Mouse (Mus musculus): ENCODE results near the gene Atad3a.
A peak's percentile ranks its signal among the peaks of the same experiment; 100 is the strongest.
"Not testable (repeated sequence)": the region's sequence is repeated elsewhere in the genome, so short reads cannot be mapped to it uniquely, and the experiment has no call there.

Atad3a gene

GRCm38 (mm10) chr4:155760613-155761355 is at the start of gene Atad3a:
Gene Atad3a, minus strand, starts transcription at chr4:155761093.
- no peaks in the 10 kb centered on the region for H3K27me3 ChIP-seq (ENCODE audit: control insufficient read depth, insufficient read depth, low read length, poor library complexity, severe bottlenecking)
- peak; percentile 97 for DNase-seq (ENCODE audit: low read depth, low spot score)
- peaks cover 5% of the 10 kb centered on the region; the same call in 1 of the 2 replicates for H3K36me3 ChIP-seq (ENCODE audit: control insufficient read depth, insufficient read depth, low read length, poor library complexity, severe bottlenecking)

- Histone ChIP-seq H3K27me3 (ENCODE audit: control insufficient read depth, insufficient read depth, low read length, poor library complexity, severe bottlenecking) (no peaks in the 10 kb centered on the region), H3K36me3 (ENCODE audit: control insufficient read depth, insufficient read depth, low read length, poor library complexity, severe bottlenecking) (peaks cover 6% of the 10 kb centered on the region)
- DNase-seq (ENCODE audit: low read depth, low spot score): no peak
Observed at GRCm38 (mm10) chr4:155807841-155808240, 46.9 kb upstream of the Atad3a start.

- peaks cover 2% of the 10 kb centered on the region for H3K36me3 ChIP-seq (ENCODE audit: control insufficient read depth, insufficient read depth, low read length, poor library complexity, severe bottlenecking)
- no peaks in the 10 kb centered on the region; the same call in 1 of the 2 replicates for H3K27me3 ChIP-seq (ENCODE audit: control insufficient read depth, insufficient read depth, low read length, poor library complexity, severe bottlenecking)
- DNase-seq (ENCODE audit: low read depth, low spot score): peak; percentile 96
Observed at GRCm38 (mm10) chr4:155803340-155804041, 42.6 kb upstream of the Atad3a start.

- Histone ChIP-seq H3K27me3 (ENCODE audit: control insufficient read depth, insufficient read depth, low read length, poor library complexity, severe bottlenecking) (no peaks in the 10 kb centered on the region; the same call in 1 of the 2 replicates), H3K36me3 (ENCODE audit: control insufficient read depth, insufficient read depth, low read length, poor library complexity, severe bottlenecking) (peaks cover 2% of the 10 kb centered on the region)
- peak; percentile 55 for DNase-seq (ENCODE audit: low read depth, low spot score)
Observed at GRCm38 (mm10) chr4:155802741-155803339, 41.9 kb upstream of the Atad3a start, which contains the start of gene Mrpl20. Gene Mrpl20, plus strand, starts transcription at chr4:155802878.

- Histone ChIP-seq H3K36me3 (ENCODE audit: control insufficient read depth, insufficient read depth, low read length, poor library complexity, severe bottlenecking) (no peaks in the 10 kb centered on the region; the same call in 1 of the 2 replicates), H3K27me3 (ENCODE audit: control insufficient read depth, insufficient read depth, low read length, poor library complexity, severe bottlenecking) (no peaks in the 10 kb centered on the region; the same call in 1 of the 2 replicates)
- DNase-seq (ENCODE audit: low read depth, low spot score): no peak
Observed at GRCm38 (mm10) chr4:155802075-155802474, 41.2 kb upstream of the Atad3a start.

- Histone ChIP-seq H3K36me3 (ENCODE audit: control insufficient read depth, insufficient read depth, low read length, poor library complexity, severe bottlenecking) (no peaks in the 10 kb centered on the region), H3K27me3 (ENCODE audit: control insufficient read depth, insufficient read depth, low read length, poor library complexity, severe bottlenecking) (peaks cover 3% of the 10 kb centered on the region; the same call in 1 of the 2 replicates)
- DNase-seq (ENCODE audit: low read depth, low spot score): no peak
Observed at GRCm38 (mm10) chr4:155793730-155794129, 32.8 kb upstream of the Atad3a start.

- Histone ChIP-seq H3K36me3 (ENCODE audit: control insufficient read depth, insufficient read depth, low read length, poor library complexity, severe bottlenecking) (no peaks in the 10 kb centered on the region), H3K27me3 (ENCODE audit: control insufficient read depth, insufficient read depth, low read length, poor library complexity, severe bottlenecking) (peaks cover 3% of the 10 kb centered on the region; the same call in 1 of the 2 replicates)
- DNase-seq (ENCODE audit: low read depth, low spot score): no peak
Observed at GRCm38 (mm10) chr4:155791240-155791933, 30.5 kb upstream of the Atad3a start.

- Histone ChIP-seq H3K27me3 (ENCODE audit: control insufficient read depth, insufficient read depth, low read length, poor library complexity, severe bottlenecking) (peaks cover 3% of the 10 kb centered on the region; the same call in 1 of the 2 replicates), H3K36me3 (ENCODE audit: control insufficient read depth, insufficient read depth, low read length, poor library complexity, severe bottlenecking) (no peaks in the 10 kb centered on the region)
Observed at GRCm38 (mm10) chr4:155790650-155791161, 29.8 kb upstream of the Atad3a start.

GRCm38 (mm10) chr4:155790021-155790489 is 29.2 kb upstream of the Atad3a start, which contains the start of gene Ankrd65:
Gene Ankrd65, plus strand, starts transcription at chr4:155790439.
- no peaks in the 10 kb centered on the region for H3K36me3 ChIP-seq (ENCODE audit: control insufficient read depth, insufficient read depth, low read length, poor library complexity, severe bottlenecking)
- H3K27me3 ChIP-seq (ENCODE audit: control insufficient read depth, insufficient read depth, low read length, poor library complexity, severe bottlenecking): peaks cover 3% of the 10 kb centered on the region; the same call in 1 of the 2 replicates
- no peak for DNase-seq (ENCODE audit: low read depth, low spot score)

More at GRCm38 (mm10) chr4:155790650-155791161, 29.8 kb upstream of the Atad3a start:
- DNase-seq (ENCODE audit: low read depth, low spot score): no peak

GRCm38 (mm10) chr4:155788833-155789232 is 27.9 kb upstream of the Atad3a start:
- not testable (repeated sequence) for H3K27me3 ChIP-seq (ENCODE audit: control insufficient read depth, insufficient read depth, low read length, poor library complexity, severe bottlenecking); H3K36me3 ChIP-seq (ENCODE audit: control insufficient read depth, insufficient read depth, low read length, poor library complexity, severe bottlenecking); DNase-seq (ENCODE audit: low read depth, low spot score)

GRCm38 (mm10) chr4:155788300-155788699 is 27.4 kb upstream of the Atad3a start:
- Histone ChIP-seq H3K27me3 (ENCODE audit: control insufficient read depth, insufficient read depth, low read length, poor library complexity, severe bottlenecking) (peaks cover 3% of the 10 kb centered on the region; the same call in 1 of the 2 replicates), H3K36me3 (ENCODE audit: control insufficient read depth, insufficient read depth, low read length, poor library complexity, severe bottlenecking) (no peaks in the 10 kb centered on the region)
- DNase-seq (ENCODE audit: low read depth, low spot score): no peak

- no peaks in the 10 kb centered on the region for H3K36me3 ChIP-seq (ENCODE audit: control insufficient read depth, insufficient read depth, low read length, poor library complexity, severe bottlenecking)
- H3K27me3 ChIP-seq (ENCODE audit: control insufficient read depth, insufficient read depth, low read length, poor library complexity, severe bottlenecking): no peaks in the 10 kb centered on the region; the same call in 1 of the 2 replicates
- no peak for DNase-seq (ENCODE audit: low read depth, low spot score)
Observed at GRCm38 (mm10) chr4:155785819-155786218, 24.9 kb upstream of the Atad3a start, which contains the start of gene Tmem88b. Gene Tmem88b, minus strand, starts transcription at chr4:155785874.

GRCm38 (mm10) chr4:155785246-155785645 is 24.4 kb upstream of the Atad3a start:
- no peaks in the 10 kb centered on the region for H3K36me3 ChIP-seq (ENCODE audit: control insufficient read depth, insufficient read depth, low read length, poor library complexity, severe bottlenecking)
- no peaks in the 10 kb centered on the region; the same call in 1 of the 2 replicates for H3K27me3 ChIP-seq (ENCODE audit: control insufficient read depth, insufficient read depth, low read length, poor library complexity, severe bottlenecking)
- DNase-seq (ENCODE audit: low read depth, low spot score): no peak
